Mouse (Mus musculus) heart, adult 2 months (tissue): ENCODE results near the gene Gm27027. TPM values are rescaled to one million over a fixed set of nuclear protein-coding genes. Genes with fewer than 3 reads are reported as not detected.

ENCODE experiments used
- DNase-seq, 2 experiments: peaks; one replicate each; pipeline ENCODE4 v3.0.0; 2021
- H3K27ac ChIP-seq: fragments of 200-600 bp; 2 replicates; pipeline ENCODE4 v1.8.1; 2022
- H3K27me3 ChIP-seq: fragments of 200-500 bp; 2 replicates; pipeline ENCODE4 v1.6.1; 2012; ENCODE audit warnings: mild to moderate bottlenecking, low read length, inconsistent platforms, mixed read lengths; ENCODE audit not compliant: control insufficient read depth, insufficient read depth
- H3K36me3 ChIP-seq: fragments of 200-500 bp; 2 replicates; pipeline ENCODE4 v1.6.1; 2012; ENCODE audit warnings: low read length, inconsistent platforms; ENCODE audit not compliant: control insufficient read depth, insufficient read depth
- H3K4me1 ChIP-seq: fragments of 200-500 bp; 2 replicates; pipeline ENCODE4 v1.6.1; 2011; ENCODE audit warnings: low read length; ENCODE audit not compliant: control insufficient read depth, insufficient read depth
- H3K4me3 ChIP-seq: fragments of 200-600 bp; 2 replicates; pipeline ENCODE4 v1.8.1; 2022
- H3K79me2 ChIP-seq: fragments of 200-500 bp; replicated peaks from 2 replicates; pipeline ENCODE4 v1.6.1; 2012; ENCODE audit warnings: mild to moderate bottlenecking, inconsistent platforms, low read length, moderate library complexity, mixed read lengths; ENCODE audit not compliant: control insufficient read depth, insufficient read depth
- H3K9ac ChIP-seq: fragments of 200-500 bp; 2 replicates; pipeline ENCODE4 v1.6.1; 2012; ENCODE audit warnings: low read depth, mild to moderate bottlenecking, control low read depth, inconsistent platforms, low read length, mixed read lengths
- CTCF ChIP-seq: fragments of 200-600 bp; IDR thresholded peaks from 2 replicates; pipeline ENCODE4 v1.8.1; 2022; ENCODE audit warnings: antibody characterized with exemption, mild to moderate bottlenecking, moderate library complexity
- EP300 ChIP-seq: fragments of 200-500 bp; IDR thresholded peaks from 2 replicates; pipeline ENCODE4 v1.6.1; 2011; ENCODE audit warnings: low read depth, low read length, control low read depth; ENCODE audit not compliant: insufficient read depth
- POLR2A ChIP-seq: fragments of 200-500 bp; IDR thresholded peaks from 2 replicates; pipeline ENCODE4 v1.6.1; 2011; ENCODE audit warnings: mild to moderate bottlenecking, low read depth, low read length, control low read depth; ENCODE audit not compliant: insufficient read depth
- WGBS: fragments of 180-500 bp; shearing (Covaris S2); methylation state at CpG from one replicate; pipeline ENCODE4 v1.1.7; 2018; 5-methylcytosine and 5-hydroxymethylcytosine counted together
- intact Hi-C: fragments of 180-260 bp; cut with DNase I; formaldehyde crosslinking; loops from one replicate; pipeline ENCODE4 v1.15.1; 2025
- polyA plus RNA-seq: library from polyadenylated mRNA; depleted of rRNA; stranded (reverse); fragments of >200 nt; gene quantifications from 2 replicates; pipeline ENCODE4 v1.2.3, GENCODE M21; 2012
- total RNA-seq, 2 experiments: library from RNA; stranded (reverse); gene quantifications; 2 replicates each; pipeline ENCODE4 v1.2.3; 2021

Gm27027 gene
- total and polyA plus RNA-seq, 3 experiments, result not detected

GRCm38 (mm10) chr2:93953726-93954125 is 42.4 kb downstream of the Gm27027 start:
- TF ChIP-seq EP300 (no peak), CTCF (no peak), POLR2A (no peak)
- intact Hi-C loops, result no loop called here

GRCm38 (mm10) chr2:93946976-93947375 is 49.2 kb downstream of the Gm27027 start:
- Histone ChIP-seq H3K27me3 (no peaks in the 10 kb centered on the region), H3K4me1 (peaks cover under 1% of the 10 kb centered on the region), H3K4me3 (no peak overlapping the region), H3K9ac (no peak overlapping the region), H3K79me2 (no peaks in the 10 kb centered on the region), H3K36me3 (no peaks in the 10 kb centered on the region), H3K27ac (no peak overlapping the region)
- 45% methylated on average over 5 of the region's 5 CpGs for WGBS
- no peak for TF ChIP-seq CTCF
- no peak for TF ChIP-seq POLR2A
- no peak for TF ChIP-seq EP300
- no peak for DNase-seq
- intact Hi-C loops, result no loop called here

More at GRCm38 (mm10) chr2:93953726-93954125, 42.4 kb downstream of the Gm27027 start:
- Histone ChIP-seq H3K27ac (no peak overlapping the region), H3K4me3 (no peak overlapping the region), H3K9ac (no peak overlapping the region), H3K79me2 (no peaks in the 10 kb centered on the region), H3K27me3 (peaks cover 6% of the 10 kb centered on the region; the same call in 1 of the 2 replicates), H3K4me1 (peaks cover 3% of the 10 kb centered on the region), H3K36me3 (no peaks in the 10 kb centered on the region)
- no peak for DNase-seq
- WGBS, result 87% methylated on average over 9 of the region's 9 CpGs

GRCm38 (mm10) chr2:93944855-93945254 is 51.3 kb downstream of the Gm27027 start:
- TF ChIP-seq POLR2A, result no peak
- TF ChIP-seq CTCF, result no peak
- no peak for TF ChIP-seq EP300
- Histone ChIP-seq H3K4me3 (no peak overlapping the region), H3K79me2 (no peaks in the 10 kb centered on the region), H3K4me1 (peaks cover 3% of the 10 kb centered on the region), H3K9ac (no peak overlapping the region), H3K36me3 (no peaks in the 10 kb centered on the region), H3K27me3 (no peaks in the 10 kb centered on the region), H3K27ac (no peak overlapping the region)
- intact Hi-C loops, result no loop called here
- WGBS, result 86% methylated on average over 4 of the region's 4 CpGs
- DNase-seq, result no peak

- Histone ChIP-seq H3K4me1 (peaks cover 3% of the 10 kb centered on the region), H3K27me3 (no peaks in the 10 kb centered on the region), H3K36me3 (no peaks in the 10 kb centered on the region), H3K9ac (no peak overlapping the region), H3K27ac (no peak overlapping the region), H3K79me2 (no peaks in the 10 kb centered on the region), H3K4me3 (no peak overlapping the region)
- no peak for DNase-seq
- no peak for TF ChIP-seq POLR2A
- TF ChIP-seq CTCF, result peak; percentile 36
- intact Hi-C loops, result no loop called here
- WGBS, result 94% methylated on average over 2 of the region's 2 CpGs
Measured at GRCm38 (mm10) chr2:93944099-93944498, 52.1 kb downstream of the Gm27027 start.

GRCm38 (mm10) chr2:93941670-93942069 is 54.5 kb downstream of the Gm27027 start:
- H3K27ac ChIP-seq, result no peak overlapping the region
- H3K36me3 ChIP-seq, result no peaks in the 10 kb centered on the region
- H3K4me1 ChIP-seq, result peaks cover 3% of the 10 kb centered on the region
- H3K9ac ChIP-seq, result no peak overlapping the region
- 12% methylated on average over 11 of the region's 11 CpGs for WGBS
- no peak overlapping the region for H3K4me3 ChIP-seq
- peak in 1 of 2 experiments; percentile 33 for DNase-seq
- H3K27me3 ChIP-seq, result no peaks in the 10 kb centered on the region
- TF ChIP-seq POLR2A (no peak), EP300 (no peak), CTCF (no peak)
- no peaks in the 10 kb centered on the region for H3K79me2 ChIP-seq
- intact Hi-C loops, result no loop called here

GRCm38 (mm10) chr2:93938534-93938933 is 57.6 kb downstream of the Gm27027 start:
- TF ChIP-seq EP300 (no peak), CTCF (no peak), POLR2A (no peak)
- no peak for DNase-seq
- no peaks in the 10 kb centered on the region for H3K79me2 ChIP-seq
- no peak overlapping the region for H3K4me3 ChIP-seq
- no peaks in the 10 kb centered on the region for H3K27me3 ChIP-seq
- H3K27ac ChIP-seq, result no peak overlapping the region
- 21% methylated on average over 9 of the region's 9 CpGs for WGBS
- peaks cover 3% of the 10 kb centered on the region for H3K4me1 ChIP-seq
- intact Hi-C loops, result no loop called here
- no peak overlapping the region for H3K9ac ChIP-seq
- no peaks in the 10 kb centered on the region for H3K36me3 ChIP-seq
